Mouse (Mus musculus) inflammation-experienced regulatory T-cells (primary cell): ENCODE data around the gene Eaf1. TPM values are rescaled to one million over a fixed set of nuclear protein-coding genes. Genes with fewer than 3 reads are reported as not detected.

ENCODE experiments used
- polyA plus RNA-seq, 2 experiments: library from polyadenylated mRNA; unstranded; fragments of 100-300 nt; shearing (Covaris generic); gene quantifications; one replicate each; pipeline ENCODE4 v1.2.1; 2017

Gene Eaf1
- 10 to 100 TPM; 34.6 to 35.0 TPM for polyA plus RNA-seq

DNA sequence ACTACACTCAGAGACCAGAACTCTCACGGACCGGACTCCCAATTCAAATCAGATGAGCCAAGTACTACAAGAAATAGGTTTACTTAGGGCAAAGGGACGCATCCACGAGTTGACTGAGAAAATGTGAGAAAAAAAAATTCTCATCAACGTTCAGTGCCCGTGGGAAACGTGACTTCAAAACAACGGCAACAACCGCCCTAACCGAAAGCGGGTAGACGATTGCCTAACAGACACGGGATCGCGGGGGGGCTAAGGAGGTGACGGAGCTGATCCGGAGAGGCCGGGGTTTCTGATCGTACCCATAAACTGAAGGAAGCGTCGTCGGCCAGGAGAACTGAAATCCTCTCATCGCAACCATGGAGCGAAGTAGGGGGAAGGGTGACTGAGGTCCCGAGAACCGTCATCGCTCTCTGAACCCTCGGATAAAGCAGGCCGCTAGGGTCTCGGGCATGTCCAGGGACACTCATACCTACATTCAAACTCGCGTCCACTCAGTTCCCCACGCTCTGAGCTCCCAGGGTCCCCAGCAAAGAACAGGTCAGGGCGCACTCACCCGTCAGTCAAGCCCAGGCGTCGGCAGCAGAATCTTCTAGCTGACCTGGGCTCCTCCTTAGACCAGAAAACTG lies at the start of gene Eaf1:
TSS of gene Eaf1 (plus strand) at position 51 of the 626 bp plus-strand sequence.

DNA sequence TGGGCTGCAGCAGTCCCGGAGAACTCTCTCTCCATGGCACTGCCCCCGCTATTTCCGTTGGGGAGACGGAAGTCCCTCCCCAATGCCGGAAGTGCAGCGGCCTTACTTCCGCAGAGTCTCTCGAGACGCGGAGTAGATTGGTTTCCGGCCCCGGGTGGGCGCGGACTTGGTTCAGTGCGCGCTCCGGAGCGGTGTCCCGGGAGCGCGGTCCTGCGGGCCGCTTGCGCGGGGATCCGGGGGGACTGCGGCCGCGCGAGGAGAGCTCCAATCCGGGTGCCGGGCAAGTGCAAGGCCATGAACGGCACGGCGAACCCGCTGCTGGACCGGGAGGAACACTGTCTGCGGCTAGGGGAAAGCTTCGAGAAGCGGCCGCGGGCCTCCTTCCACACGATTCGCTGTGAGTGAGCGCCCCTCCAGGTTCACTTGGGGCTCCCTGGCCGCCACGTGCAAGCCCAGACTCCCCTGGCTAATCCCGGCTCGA lies 816 bp downstream of the Eaf1 start, which contains the start of gene Mettl6:
TSS of gene Mettl6 (minus strand) at position 66 of the 481 bp plus-strand sequence.

Other genes starting within 250 kb of the Eaf1 start
- 10 to 100 TPM; 12.6 to 16.0 TPM for gene Phf7, start 243.1 kb upstream of the Eaf1 start, polyA plus RNA-seq
- 10 to 100 TPM; 72.0 to 89.0 TPM for gene Bap1, start 242.9 kb upstream of the Eaf1 start, polyA plus RNA-seq
- gene Dnah1, start 170.5 kb upstream of the Eaf1 start, polyA plus RNA-seq, result under 1 TPM; 0.08 to 0.43 TPM
- 10 to 100 TPM; 52.6 to 63.5 TPM for gene Capn7, start 157.8 kb upstream of the Eaf1 start, polyA plus RNA-seq
- 10 to 100 TPM; 54.3 to 55.3 TPM for gene Sh3bp5, start 58.3 kb upstream of the Eaf1 start, polyA plus RNA-seq
- 10 to 100 TPM; 54.3 to 58.7 TPM for gene Mettl6, start 641 bp downstream of the Eaf1 start, polyA plus RNA-seq
- 1 to 10 TPM; 7.4 to 8.1 TPM for gene Colq, start 96.9 kb downstream of the Eaf1 start, polyA plus RNA-seq
- gene Gm49387, start 146.5 kb downstream of the Eaf1 start, polyA plus RNA-seq, result not detected
- gene Btd, start 146.6 kb downstream of the Eaf1 start, polyA plus RNA-seq, result 10 to 100 TPM; 27.0 to 32.3 TPM
- 10 to 100 TPM; 27.1 to 27.5 TPM for gene Hacl1, start 146.9 kb downstream of the Eaf1 start, polyA plus RNA-seq